Mouse (Mus musculus) CH12.LX (cell line): ENCODE data around the gene Exoc2. TPM values are rescaled to one million over a fixed set of nuclear protein-coding genes. Genes with fewer than 3 reads are reported as not detected.

Source experiments
- DNase-seq: peaks from one replicate; pipeline ENCODE4 v3.0.0-alpha.2; 2013; ENCODE audit errors: extremely low read depth
- H3K27ac ChIP-seq: 2 replicates; pipeline ENCODE4 v1.5.1; 2012; ENCODE audit warnings: low read depth, mild to moderate bottlenecking, control low read depth, moderate library complexity; ENCODE audit not compliant: insufficient read depth
- H3K27me3 ChIP-seq: replicated peaks from 2 replicates; pipeline ENCODE3; 2012; ENCODE audit warnings: inconsistent platforms
- H3K36me3 ChIP-seq, 2 experiments: replicated peaks in 1 of 2; 2 replicates each; pipeline versions ENCODE3 to v1.6.1; 2012; ENCODE audit warnings: inconsistent platforms in 1 of 2, low read length in 1 of 2, mild to moderate bottlenecking in 1 of 2, mixed read lengths in 1 of 2, moderate library complexity in 1 of 2; ENCODE audit not compliant: control insufficient read depth in 1 of 2, insufficient read depth in 1 of 2
- H3K4me1 ChIP-seq, 2 experiments: 2 replicates each; pipeline ENCODE4 v1.6.1; 2012; ENCODE audit warnings: inconsistent platforms in 1 of 2, moderate library complexity in 1 of 2; ENCODE audit not compliant: insufficient read depth in 2 of 2, control insufficient read depth in 1 of 2
- H3K4me2 ChIP-seq: 2 replicates; pipeline ENCODE4 v1.6.1; 2012; ENCODE audit warnings: low read depth, mild to moderate bottlenecking, control low read depth; ENCODE audit not compliant: poor library complexity, insufficient read depth, severe bottlenecking
- H3K4me3 ChIP-seq, 3 experiments: fragments of 150-350 bp in 1 of 3; sonication (generic) in 1 of 3; replicated peaks in 1 of 3; 2 replicates each; pipeline versions ENCODE3 to v1.5.1; 2011 to 2012; ENCODE audit warnings: low read depth in 2 of 3, low read length in 2 of 3, mild to moderate bottlenecking in 2 of 3, moderate library complexity in 2 of 3, control low read depth in 1 of 3, improper control_type of control experiment in 1 of 3, inconsistent platforms in 1 of 3, mixed read lengths in 1 of 3; ENCODE audit not compliant: poor library complexity in 1 of 3
- H3K79me2 ChIP-seq: replicated peaks from 2 replicates; pipeline ENCODE4 v1.6.1; 2012; ENCODE audit warnings: mild to moderate bottlenecking, moderate library complexity; ENCODE audit not compliant: control insufficient read depth, poor library complexity, insufficient read depth, severe bottlenecking; ENCODE audit errors: extremely low read depth
- H3K9ac ChIP-seq: 2 replicates; pipeline ENCODE4 v1.6.1; 2012; ENCODE audit warnings: low read depth, mild to moderate bottlenecking, control low read depth, moderate library complexity; ENCODE audit not compliant: insufficient read depth
- H3K9me3 ChIP-seq: replicated peaks from 2 replicates; pipeline ENCODE3; 2012; ENCODE audit warnings: low read length, inconsistent platforms, mixed read lengths
- BHLHE40 ChIP-seq: IDR thresholded peaks from 2 replicates; pipeline ENCODE4 v1.6.1; 2011; ENCODE audit warnings: mild to moderate bottlenecking, low read depth, low read length, improper control_type of control experiment
- CHD1 ChIP-seq: IDR thresholded peaks from 2 replicates; pipeline ENCODE4 v1.6.1; 2012; ENCODE audit warnings: low read depth, low read length, improper control_type of control experiment, inconsistent platforms
- CHD2 ChIP-seq: IDR thresholded peaks from 2 replicates; pipeline ENCODE4 v1.6.1; 2011; ENCODE audit warnings: low read length, improper control_type of control experiment
- CTCF ChIP-seq, 2 experiments: IDR thresholded peaks in 1 of 2; conservative IDR thresholded peaks in 1 of 2; 2 replicates each; pipeline ENCODE4 v1.5.1; 2011 to 2012; ENCODE audit warnings: low read depth in 2 of 2, low read length in 2 of 2, improper control_type of control experiment in 1 of 2, inconsistent platforms in 1 of 2, mild to moderate bottlenecking in 1 of 2, moderate library complexity in 1 of 2
- EP300 ChIP-seq: IDR thresholded peaks from 2 replicates; pipeline ENCODE4 v1.6.1; 2011; ENCODE audit warnings: low read length, improper control_type of control experiment
- ETS1 ChIP-seq: conservative IDR thresholded peaks from 2 replicates; pipeline ENCODE4 v1.6.1; 2012; ENCODE audit warnings: low read depth, mild to moderate bottlenecking, inconsistent platforms, low read length, improper control_type of control experiment, moderate library complexity
- IRF4 ChIP-seq: IDR thresholded peaks from 2 replicates; pipeline ENCODE4 v1.6.1; 2014; ENCODE audit warnings: low read depth, mild to moderate bottlenecking, inconsistent platforms, low read length, improper control_type of control experiment
- JUN ChIP-seq: IDR thresholded peaks from 2 replicates; pipeline ENCODE4 v1.6.1; 2011; ENCODE audit warnings: low read depth, mild to moderate bottlenecking, low read length, improper control_type of control experiment, moderate library complexity; ENCODE audit not compliant: insufficient read depth
- MEF2A ChIP-seq: IDR thresholded peaks from 2 replicates; pipeline ENCODE4 v1.6.1; 2014; ENCODE audit warnings: low read depth, mild to moderate bottlenecking, inconsistent platforms, low read length, improper control_type of control experiment, borderline replicate concordance
- MXI1 ChIP-seq: IDR thresholded peaks from 2 replicates; pipeline ENCODE4 v1.6.1; 2011; ENCODE audit warnings: mild to moderate bottlenecking, low read depth, low read length, improper control_type of control experiment
- RAD21 ChIP-seq: IDR thresholded peaks from 2 replicates; pipeline ENCODE4 v1.6.1; 2011; ENCODE audit warnings: low read depth, mild to moderate bottlenecking, low read length, improper control_type of control experiment, moderate library complexity
- RCOR1 ChIP-seq: conservative IDR thresholded peaks from 2 replicates; pipeline ENCODE4 v1.6.1; 2012; ENCODE audit warnings: low read depth, mild to moderate bottlenecking, inconsistent platforms, low read length, improper control_type of control experiment
- SMC3 ChIP-seq: IDR thresholded peaks from 2 replicates; pipeline ENCODE4 v1.6.1; 2011; ENCODE audit warnings: low read depth, low read length, improper control_type of control experiment
- TBP ChIP-seq: conservative IDR thresholded peaks from 2 replicates; pipeline ENCODE4 v1.6.1; 2011; ENCODE audit warnings: low read depth, low read length, improper control_type of control experiment
- TCF12 ChIP-seq: IDR thresholded peaks from 2 replicates; pipeline ENCODE4 v1.6.1; 2014; ENCODE audit warnings: low read depth, mild to moderate bottlenecking, inconsistent platforms, low read length, improper control_type of control experiment
- USF1 ChIP-seq: IDR thresholded peaks from 2 replicates; pipeline ENCODE4 v1.6.1; 2014; ENCODE audit warnings: low read depth, mild to moderate bottlenecking, inconsistent platforms, low read length, improper control_type of control experiment
- ZC3H11A ChIP-seq: IDR thresholded peaks from 2 replicates; pipeline ENCODE4 v1.6.1; 2012; ENCODE audit warnings: low read depth, mild to moderate bottlenecking, inconsistent platforms, low read length, improper control_type of control experiment
- ZKSCAN1 ChIP-seq: IDR thresholded peaks from 2 replicates; pipeline ENCODE4 v1.6.1; 2012; ENCODE audit warnings: low read depth, inconsistent platforms, low read length, improper control_type of control experiment, borderline replicate concordance
- ZMIZ1 ChIP-seq: IDR thresholded peaks from 2 replicates; pipeline ENCODE4 v1.6.1; 2012; ENCODE audit warnings: low read depth, mild to moderate bottlenecking, inconsistent platforms, low read length, improper control_type of control experiment
- dilution Hi-C: fragments of 300-500 bp; cut with MboI; formaldehyde crosslinking; loops from 2 replicates; pipeline ENCODE4 v1.14.3; 2020; ENCODE audit warnings: low sequenced_read_pairs; ENCODE audit not compliant: extremely low pct_unique_long_range_greater_than_20kb, extremely low pct_ligation_motif_present
- in situ Hi-C: fragments of 300-500 bp; cut with MboI; formaldehyde crosslinking; loops from 3 replicates; pipeline ENCODE4 v1.14.3; 2019; ENCODE audit warnings: low sequenced_read_pairs, low pct_ligation_motif_present, low pct_unique_long_range_greater_than_20kb, mixed read lengths
- polyA plus RNA-seq: library from polyadenylated mRNA; unstranded; fragments of >175 nt; gene quantifications from 2 replicates; pipeline ENCODE4 v1.2.1, GENCODE M21; 2012; ENCODE audit warnings: low read depth; ENCODE audit not compliant: insufficient read length
- total RNA-seq, 2 experiments: library from RNA; depleted of rRNA; stranded (reverse); fragments of 300-350 nt in 1 of 2; fragments of >200 nt in 1 of 2; gene quantifications; 2 replicates each; pipeline ENCODE4 v1.2.3; 2012 to 2014

Exoc2 gene
- total and polyA plus RNA-seq, 3 experiments = 21.1 to 33.0 (median 29.7) TPM

DNA sequence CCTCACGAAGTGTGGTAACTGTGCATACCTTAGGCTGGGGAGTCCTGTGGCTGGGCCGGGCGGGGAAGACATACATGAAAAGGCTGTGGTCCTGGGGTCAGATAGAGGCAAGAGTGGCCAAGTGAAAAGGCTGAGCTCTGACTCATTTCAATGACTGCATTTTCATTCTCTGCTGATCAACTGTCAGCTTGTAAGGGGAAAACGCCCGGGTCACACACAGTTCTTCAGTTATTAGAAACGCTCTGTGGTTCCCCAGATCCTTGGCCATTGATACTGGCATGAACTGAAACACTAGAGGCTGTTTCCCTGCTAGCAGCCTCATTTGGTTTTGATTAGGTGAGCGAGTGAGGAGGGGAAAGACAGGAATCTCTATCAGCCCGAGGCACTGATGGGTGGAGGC is 191.5 kb downstream of the Exoc2 start:
- no peak overlapping the region for H3K9ac ChIP-seq
- no peak overlapping the region for H3K27ac ChIP-seq
- TF ChIP-seq ZKSCAN1 (no peak), EP300 (no peak), TCF12 (no peak), SMC3 (no peak), CTCF (conservative IDR thresholded peaks at IDR 0.05 in 1 of 2, IDR thresholded peaks at IDR 0.05 in 1 of 2; ENCODE audit: low read depth in 2 of 2, low read length in 2 of 2) (no peak), ZMIZ1 (no peak), CHD2 (no peak), BHLHE40 (no peak), RCOR1 (no peak), USF1 (no peak)
- in situ Hi-C loops (no loop called here), dilution Hi-C loops (no loop called here)
- H3K4me1 ChIP-seq = peaks cover 24 to 44% of the 10 kb centered on the region in 2 experiments
- peaks cover 2% of the 10 kb centered on the region for H3K27me3 ChIP-seq
- no peaks in the 10 kb centered on the region for H3K9me3 ChIP-seq
- DNase-seq = no peak
- peak overlapping the region; percentile 39 for H3K4me2 ChIP-seq
- H3K4me3 ChIP-seq = no peak overlapping the region
- no peaks in the 10 kb centered on the region for H3K79me2 ChIP-seq
- H3K36me3 ChIP-seq = no peaks in the 10 kb centered on the region

GRCm38 (mm10) chr13:30781905-30782304 is 192.0 kb downstream of the Exoc2 start:
- no peak overlapping the region for H3K27ac ChIP-seq
- in situ Hi-C loops (no loop called here), dilution Hi-C loops (no loop called here)
- H3K27me3 ChIP-seq = peaks cover 2% of the 10 kb centered on the region
- no peaks in the 10 kb centered on the region for H3K79me2 ChIP-seq
- no peak overlapping the region for H3K9ac ChIP-seq
- peak overlapping the region; percentile 39 for H3K4me2 ChIP-seq
- DNase-seq = no peak
- H3K36me3 ChIP-seq = no peaks in the 10 kb centered on the region
- H3K4me1 ChIP-seq = peaks cover 24 to 44% of the 10 kb centered on the region in 2 experiments
- no peaks in the 10 kb centered on the region for H3K9me3 ChIP-seq
- H3K4me3 ChIP-seq = no peak overlapping the region
- TF ChIP-seq JUN = no peak
- no peak for TF ChIP-seq RCOR1
- TF ChIP-seq EP300 = peak; percentile 50
- TF ChIP-seq MEF2A = peak; percentile 87
- TF ChIP-seq IRF4 = peak; percentile 18; the same call in 1 of the 2 replicates
- TF ChIP-seq MXI1 = peak; percentile 43; the same call in 1 of the 2 replicates
- TF ChIP-seq USF1 = no peak
- TF ChIP-seq ZC3H11A = no peak
- 0 out of 2 replicates have a peak, but pooled peaks have one; percentile 29 for TF ChIP-seq BHLHE40
- peak; percentile 49; the same call in 1 of the 2 replicates for TF ChIP-seq ETS1
- no peak for TF ChIP-seq CHD1
- no peak for TF ChIP-seq TBP
- no peak for TF ChIP-seq RAD21
- no peak for TF ChIP-seq SMC3
- no peak for TF ChIP-seq CTCF (conservative IDR thresholded peaks at IDR 0.05 in 1 of 2, IDR thresholded peaks at IDR 0.05 in 1 of 2; ENCODE audit: low read depth in 2 of 2, low read length in 2 of 2)
